Mouse (Mus musculus) macrophage (primary cell): ENCODE results near the gene Dnajc5. TPM values are rescaled to one million over a fixed set of nuclear protein-coding genes. Genes with fewer than 3 reads are reported as not detected.
A peak's percentile ranks its signal among the peaks of the same experiment; 100 is the strongest.

ENCODE experiments used
- H3K27ac ChIP-seq: fragments of 350-480 bp; formaldehyde crosslinking; 2 replicates; pipeline ENCODE4 v1.9.0; 2021
- H3K36me3 ChIP-seq: fragments of 350-480 bp; formaldehyde crosslinking; 2 replicates; pipeline ENCODE4 v1.9.0; 2021; ENCODE audit errors: inconsistent target
- H3K4me3 ChIP-seq: fragments of 350-480 bp; formaldehyde crosslinking; 2 replicates; pipeline ENCODE4 v1.9.0; 2021; ENCODE audit errors: inconsistent target
- H3K79me2 ChIP-seq: fragments of 350-480 bp; formaldehyde crosslinking; 2 replicates; pipeline ENCODE4 v1.9.0; 2021; ENCODE audit errors: inconsistent target
- WGBS: methylation state at CpG from one replicate; pipeline ENCODE4 v1.1.7; 2026; ENCODE audit warnings: inconsistent platforms; ENCODE audit not compliant: missing documents; 5-methylcytosine and 5-hydroxymethylcytosine counted together
- polyA plus RNA-seq: library from polyadenylated mRNA; stranded (reverse); fragments of 250-400 nt; gene quantifications from 3 replicates; pipeline ENCODE4 v1.2.4, GENCODE M21; 2018; ENCODE audit warnings: inconsistent platforms
- total RNA-seq, 78 experiments: library from RNA; depleted of rRNA; stranded (reverse); fragments of 250-400 nt; gene quantifications; 1 replicate in 9 of 78; 2 replicates in 24 of 78; 3 replicates in 43 of 78; 4 replicates in 2 of 78; pipeline ENCODE4 v1.2.4; 2018; ENCODE audit warnings: inconsistent platforms in 56 of 78

The Dnajc5 gene
- 10 to 100 TPM; 29.2 to 86.1 (median 54.2) TPM for total RNA-seq (2018; cell fraction: chromatin; rRNA removed)
- 10 to 100 TPM; 58.1 to 91.1 (median 76.6) TPM for total RNA-seq (2018; cell fraction: cytosol; rRNA removed)
- total RNA-seq (2018; cell fraction: nucleus; rRNA removed) = 100 to 1,000 TPM in 4 of 26 experiments, 10 to 100 TPM in 22; 47.9 to 113 (median 73.1) TPM
- polyA plus RNA-seq = 50.7 to 68.7 TPM (median 60.0 TPM) in 3 replicates

GRCm38 (mm10) chr2:181520118-181520935 is at the start of gene Dnajc5:
Dnajc5 (plus strand) TSS chr2:181520485.
- H3K4me3 ChIP-seq = peak within 1 kb of the TSS; percentile 69
- peaks cover 21% of the 10 kb centered on the region; the same call in 1 of the 2 replicates for H3K36me3 ChIP-seq
- H3K79me2 ChIP-seq = peaks cover 46% of the 10 kb centered on the region
- 1% methylated on average over 67 of the region's 74 CpGs for WGBS
- peak within 1 kb of the TSS; percentile 84 for H3K27ac ChIP-seq

- no peak overlapping the region for H3K4me3 ChIP-seq
- no peaks in the 10 kb centered on the region for H3K79me2 ChIP-seq
- no peaks in the 10 kb centered on the region for H3K36me3 ChIP-seq
- WGBS = 16% methylated on average over 5 of the region's 5 CpGs
- no peak overlapping the region for H3K27ac ChIP-seq
Measured at GRCm38 (mm10) chr2:181471246-181471645, 49.0 kb upstream of the Dnajc5 start.

- no peaks in the 10 kb centered on the region for H3K36me3 ChIP-seq
- H3K4me3 ChIP-seq = no peak overlapping the region
- no peak overlapping the region for H3K27ac ChIP-seq
- no peaks in the 10 kb centered on the region for H3K79me2 ChIP-seq
- WGBS = 100% methylated on average over 1 of the region's 1 CpGs
Measured at GRCm38 (mm10) chr2:181472256-181472827, 47.9 kb upstream of the Dnajc5 start.

GRCm38 (mm10) chr2:181483120-181483519 is 37.2 kb upstream of the Dnajc5 start:
- Histone ChIP-seq H3K79me2 (no peaks in the 10 kb centered on the region), H3K4me3 (no peak overlapping the region), H3K27ac (no peak overlapping the region), H3K36me3 (no peaks in the 10 kb centered on the region)
- WGBS = 26% methylated on average over 2 of the region's 2 CpGs

- 31% methylated on average over 7 of the region's 7 CpGs for WGBS
- no peak overlapping the region for H3K27ac ChIP-seq
- H3K36me3 ChIP-seq = no peaks in the 10 kb centered on the region
- H3K79me2 ChIP-seq = no peaks in the 10 kb centered on the region
- no peak overlapping the region for H3K4me3 ChIP-seq
Measured at GRCm38 (mm10) chr2:181483562-181484318, 36.5 kb upstream of the Dnajc5 start.

- Histone ChIP-seq H3K36me3 (no peaks in the 10 kb centered on the region), H3K4me3 (no peak overlapping the region), H3K79me2 (no peaks in the 10 kb centered on the region), H3K27ac (no peak overlapping the region)
- WGBS = 93% methylated on average over 6 of the region's 6 CpGs
Measured at GRCm38 (mm10) chr2:181484456-181485233, 35.6 kb upstream of the Dnajc5 start.

DNA sequence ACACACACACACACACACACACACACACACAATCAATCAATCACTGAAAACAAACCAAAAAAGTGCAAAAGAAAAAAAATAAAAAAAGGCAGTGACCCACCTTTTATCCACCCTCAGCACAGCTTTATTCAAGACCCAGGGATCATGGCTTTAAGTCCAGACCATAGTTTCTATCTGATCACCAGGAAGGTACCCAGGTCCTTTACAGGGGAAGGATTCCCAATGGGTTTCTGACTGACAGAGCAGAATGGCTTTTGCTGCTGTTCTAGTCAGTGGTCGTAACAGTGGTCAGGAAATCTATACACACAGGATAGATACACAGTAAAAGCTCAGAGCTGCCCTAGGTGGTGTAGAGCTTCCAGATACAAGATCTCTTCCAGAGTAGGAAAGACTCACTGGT is 34.5 kb upstream of the Dnajc5 start:
- no peak overlapping the region for H3K4me3 ChIP-seq
- no peaks in the 10 kb centered on the region for H3K36me3 ChIP-seq
- 91% methylated on average over 1 of the region's 1 CpGs for WGBS
- H3K79me2 ChIP-seq = no peaks in the 10 kb centered on the region
- H3K27ac ChIP-seq = no peak overlapping the region

- H3K27ac ChIP-seq = peak overlapping the region; percentile 32
- no peak overlapping the region for H3K4me3 ChIP-seq
- 55% methylated on average over 5 of the region's 5 CpGs for WGBS
Measured at GRCm38 (mm10) chr2:181487338-181488277, 32.7 kb upstream of the Dnajc5 start.

DNA sequence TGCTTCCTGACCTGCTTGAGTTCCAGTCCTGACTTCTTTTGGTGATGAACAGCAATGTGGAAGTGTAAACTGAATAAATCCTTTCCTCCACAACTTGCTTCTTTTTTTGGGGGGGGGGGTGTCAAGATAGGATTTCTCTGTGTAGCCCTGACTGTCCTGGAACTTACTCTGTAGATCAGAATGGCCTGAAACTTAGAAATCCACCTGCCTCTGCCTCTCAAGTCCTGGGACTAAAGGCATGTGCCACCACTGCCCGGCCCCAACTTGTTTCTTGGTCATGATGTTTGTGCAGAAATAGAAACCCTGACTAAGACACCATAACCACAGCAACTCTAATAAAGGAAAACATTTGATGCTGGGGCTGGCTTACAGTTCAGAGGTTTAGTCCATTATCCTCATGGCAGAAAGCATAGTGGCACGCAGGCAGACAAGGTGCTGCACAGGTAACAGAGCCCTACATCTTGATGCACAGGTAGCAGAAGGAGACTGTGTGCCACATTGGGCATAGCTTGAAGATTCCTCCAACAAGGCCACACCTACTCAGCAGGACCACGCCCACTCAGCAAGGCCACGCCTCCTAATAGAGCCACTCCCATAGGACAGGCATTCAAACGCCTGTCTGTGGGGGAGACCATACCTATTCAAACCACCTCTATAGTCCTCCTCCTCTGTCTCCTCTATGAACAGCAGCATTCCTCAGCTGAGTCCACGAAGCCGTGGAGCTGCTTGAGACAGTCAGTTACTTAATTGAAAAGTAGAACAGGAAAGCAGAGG is 28.7 kb upstream of the Dnajc5 start:
- H3K27ac ChIP-seq = no peak overlapping the region
- no peaks in the 10 kb centered on the region for H3K79me2 ChIP-seq
- H3K4me3 ChIP-seq = no peak overlapping the region
- H3K36me3 ChIP-seq = no peaks in the 10 kb centered on the region
- WGBS = 34% methylated on average over 7 of the region's 7 CpGs

More at GRCm38 (mm10) chr2:181487338-181488277, 32.7 kb upstream of the Dnajc5 start:
- Histone ChIP-seq H3K79me2 (no peaks in the 10 kb centered on the region), H3K36me3 (no peaks in the 10 kb centered on the region)

- Histone ChIP-seq H3K4me3 (no peak overlapping the region), H3K79me2 (no peaks in the 10 kb centered on the region), H3K36me3 (no peaks in the 10 kb centered on the region), H3K27ac (no peak overlapping the region)
- 10% methylated on average over 3 of the region's 3 CpGs for WGBS
Measured at GRCm38 (mm10) chr2:181492206-181492605, 28.1 kb upstream of the Dnajc5 start.

- Histone ChIP-seq H3K4me3 (no peak within 1 kb of the TSS), H3K27ac (no peak within 1 kb of the TSS), H3K36me3 (no peaks in the 10 kb centered on the region), H3K79me2 (peaks cover 10% of the 10 kb centered on the region)
- WGBS = 94% methylated on average over 31 of the region's 31 CpGs
Measured at GRCm38 (mm10) chr2:181493156-181493927, 26.9 kb upstream of the Dnajc5 start, which contains the start of gene Abhd16b. Abhd16b (plus strand) TSS chr2:181493206.
